Mouse (Mus musculus) hindbrain, postnatal 0 days (tissue): ENCODE measurements around the gene Lbx2. TPM values are rescaled to one million over a fixed set of nuclear protein-coding genes. Genes with fewer than 3 reads are reported as not detected.
A peak's percentile ranks its signal among the peaks of the same experiment; 100 is the strongest.

Experiments
- ATAC-seq: fragments of 200-750 bp; cut with Nextera tagmentation; 2 replicates; pipeline ENCODE4 v1.8.0; 2017; ENCODE audit warnings: mild to moderate bottlenecking, moderate TSS enrichment, moderate library complexity
- DNase-seq: peaks from one replicate; pipeline ENCODE4 v3.0.0-alpha.2; 2015; ENCODE audit warnings: low spot score
- H3K27ac ChIP-seq: fragments of 300-500 bp; sonication (generic); 2 replicates; pipeline ENCODE4 v1.5.1; 2014; ENCODE audit warnings: mild to moderate bottlenecking
- H3K27me3 ChIP-seq: fragments of 300-500 bp; sonication (generic); 2 replicates; pipeline ENCODE4 v1.6.1; 2014; ENCODE audit warnings: low read length, mixed read lengths; ENCODE audit not compliant: insufficient read depth
- H3K36me3 ChIP-seq: fragments of 300-500 bp; sonication (generic); 2 replicates; pipeline ENCODE4 v1.6.1; 2014; ENCODE audit warnings: low read length, mixed read lengths; ENCODE audit not compliant: insufficient read depth
- H3K4me1 ChIP-seq: fragments of 300-500 bp; sonication (generic); 2 replicates; pipeline ENCODE4 v1.6.1; 2014; ENCODE audit warnings: antibody characterized with exemption, low read length, mixed read lengths; ENCODE audit not compliant: insufficient read depth
- H3K4me2 ChIP-seq: fragments of 300-500 bp; sonication (generic); 2 replicates; pipeline ENCODE4 v1.6.1; 2014; ENCODE audit warnings: low read depth, mild to moderate bottlenecking, low read length, moderate library complexity, mixed read lengths
- H3K4me3 ChIP-seq: fragments of 300-500 bp; sonication (generic); 2 replicates; pipeline ENCODE4 v1.5.1; 2014; ENCODE audit warnings: low read length
- H3K9ac ChIP-seq: fragments of 300-500 bp; sonication (generic); replicated peaks from 2 replicates; pipeline ENCODE4 v1.6.1; 2014; ENCODE audit warnings: mild to moderate bottlenecking, low read length, moderate library complexity, mixed read lengths
- H3K9me3 ChIP-seq: fragments of 300-500 bp; sonication (generic); 2 replicates; pipeline ENCODE4 v1.6.1; 2016; ENCODE audit warnings: low read length, mixed read lengths
- CTCF ChIP-seq: IDR thresholded peaks from 2 replicates; pipeline ENCODE4 v1.5.1; 2016; ENCODE audit warnings: antibody characterized with exemption, control low read depth, low read depth
- WGBS: fragments of 180-500 bp; shearing (Covaris S2); extraction: QIAGEN DNeasy Blood & Tissue Kit; methylation state at CpG from one replicate; pipeline ENCODE4 v1.1.7; 2014; 5-methylcytosine and 5-hydroxymethylcytosine counted together
- polyA plus RNA-seq: library from polyadenylated mRNA; unstranded; fragments of >200 nt; fragmentation: Nextera tagmentation; extraction: Ambion mirVana; gene quantifications from 2 replicates; pipeline ENCODE4 v1.2.1, GENCODE M21; 2015
- total RNA-seq: library from RNA; depleted of rRNA; stranded (reverse); fragments of >200 nt; gene quantifications from 2 replicates; pipeline ENCODE4 v1.2.3, GENCODE M21; 2014

The Lbx2 gene
- total and polyA plus RNA-seq, 2 experiments from 2014 or later: not detected

- H3K27ac ChIP-seq: peak within 1 kb of the TSS; percentile 91
- DNase-seq (peak; percentile 94), ATAC-seq (peak; percentile 93)
- peak within 1 kb of the TSS; percentile 90 for H3K4me2 ChIP-seq
- TF ChIP-seq CTCF: peak; percentile 80
- H3K9me3 ChIP-seq: no peaks in the 10 kb centered on the region
- peaks cover 15% of the 10 kb centered on the region for H3K4me1 ChIP-seq
- peak within 1 kb of the TSS; percentile 75 for H3K4me3 ChIP-seq
- H3K27me3 ChIP-seq: no peaks in the 10 kb centered on the region
- peak within 1 kb of the TSS; percentile 80 for H3K9ac ChIP-seq
- WGBS: under 1% methylated on average over 25 of the region's 25 CpGs
- peaks cover 3% of the 10 kb centered on the region; the same call in 1 of the 2 replicates for H3K36me3 ChIP-seq
These were observed 15.1 kb downstream of the Lbx2 start, which contains the start of the genes Ccdc142 and Gm42688 for GRCm38 (mm10) chr6:83101316-83101687. Gene Ccdc142, plus strand, starts transcription at chr6:83101601. Gene Gm42688, plus strand, starts transcription at chr6:83101617.

GRCm38 (mm10) chr6:83101688-83102556, 15.8 kb downstream of the Lbx2 start:
- H3K36me3 ChIP-seq: peaks cover 3% of the 10 kb centered on the region; the same call in 1 of the 2 replicates
- peak overlapping the region; percentile 90 for H3K4me2 ChIP-seq
- H3K4me3 ChIP-seq: peak overlapping the region; percentile 75
- H3K27me3 ChIP-seq: no peaks in the 10 kb centered on the region
- ATAC-seq (peak; percentile 81), DNase-seq (peak; percentile 70)
- H3K27ac ChIP-seq: peak overlapping the region; percentile 91
- H3K9ac ChIP-seq: peak overlapping the region; percentile 80
- H3K4me1 ChIP-seq: peaks cover 15% of the 10 kb centered on the region
- no peaks in the 10 kb centered on the region for H3K9me3 ChIP-seq
- WGBS: under 1% methylated on average over 63 of the region's 74 CpGs
- peak; percentile 29; the same call in 1 of the 2 replicates for TF ChIP-seq CTCF

GRCm38 (mm10) chr6:83103130-83103650, 17.0 kb downstream of the Lbx2 start:
- H3K4me3 ChIP-seq: peak overlapping the region; percentile 75
- ATAC-seq (no peak), DNase-seq (no peak)
- H3K4me2 ChIP-seq: peak overlapping the region; percentile 90
- H3K4me1 ChIP-seq: peaks cover 19% of the 10 kb centered on the region
- no peak overlapping the region for H3K27ac ChIP-seq
- peak overlapping the region; percentile 80; the same call in 1 of the 2 replicates for H3K9ac ChIP-seq
- H3K27me3 ChIP-seq: no peaks in the 10 kb centered on the region
- WGBS: 49% methylated on average over 11 of the region's 11 CpGs
- H3K9me3 ChIP-seq: no peaks in the 10 kb centered on the region
- peaks cover 7% of the 10 kb centered on the region; the same call in 1 of the 2 replicates for H3K36me3 ChIP-seq
- TF ChIP-seq CTCF: no peak

- 45% methylated on average over 4 of the region's 4 CpGs for WGBS
These were observed 18.0 kb downstream of the Lbx2 start for GRCm38 (mm10) chr6:83104158-83104557.

GRCm38 (mm10) chr6:83107566-83108400, 21.6 kb downstream of the Lbx2 start:
- DNase-seq (peak; percentile 82), ATAC-seq (peak; percentile 41; the same call in 1 of the 2 replicates)
- Histone ChIP-seq H3K27me3 (no peaks in the 10 kb centered on the region), H3K36me3 (peaks cover 7% of the 10 kb centered on the region; the same call in 1 of the 2 replicates), H3K27ac (peak overlapping the region; percentile 91; the same call in 1 of the 2 replicates), H3K4me3 (no peak overlapping the region), H3K4me2 (peak overlapping the region; percentile 96), H3K4me1 (peaks cover 26% of the 10 kb centered on the region), H3K9me3 (no peaks in the 10 kb centered on the region), H3K9ac (peak overlapping the region; percentile 78)
- peak; percentile 83 for TF ChIP-seq CTCF
- WGBS: 33% methylated on average over 13 of the region's 13 CpGs

More at GRCm38 (mm10) chr6:83104158-83104557, 18.0 kb downstream of the Lbx2 start:
- ATAC-seq: no peak
- Histone ChIP-seq H3K36me3 (peaks cover 7% of the 10 kb centered on the region; the same call in 1 of the 2 replicates), H3K27me3 (no peaks in the 10 kb centered on the region), H3K9me3 (no peaks in the 10 kb centered on the region), H3K4me3 (no peak overlapping the region), H3K27ac (no peak overlapping the region), H3K4me2 (no peak overlapping the region), H3K9ac (no peak overlapping the region), H3K4me1 (peaks cover 23% of the 10 kb centered on the region)
- TF ChIP-seq CTCF: no peak
- no peak for DNase-seq
